Mouse (Mus musculus) megakaryocyte, adult 5-6 weeks (primary cell): ENCODE measurements at regions not wholly inside any gene's neighbourhood (a gene's known extent, or its start where the extent isn't known, plus 50 kb on each side); places are given as distances from the start of the nearest gene placed in this dataset.

ENCODE experiments used
- ATAC-seq: 2 replicates; pipeline ENCODE4 v1.8.0; 2016; ENCODE audit warnings: mild to moderate bottlenecking, inconsistent platforms; ENCODE audit not compliant: poor library complexity, severe bottlenecking

- ATAC-seq = no peak
Observed at GRCm38 (mm10) chr10:21828432-21829061, 53.4 kb upstream of the Sgk1 start.

- no peak for ATAC-seq
Observed at GRCm38 (mm10) chr10:21829062-21829731, 52.8 kb upstream of the Sgk1 start.

- no peak for ATAC-seq
Observed at GRCm38 (mm10) chr10:21831002-21831696, 50.8 kb upstream of the Sgk1 start.
